Mouse (Mus musculus) bone marrow macrophage, adult 2 months (primary cell): ENCODE results near the gene Trim62.

Experiments used
- CTCF ChIP-seq: IDR thresholded peaks from 2 replicates; pipeline ENCODE4 v1.5.1; 2012; ENCODE audit warnings: low read depth, mild to moderate bottlenecking, low read length, moderate library complexity
- POLR2A ChIP-seq: IDR thresholded peaks from 2 replicates; pipeline ENCODE4 v1.6.1; 2012; ENCODE audit warnings: mild to moderate bottlenecking, low read depth, low read length, borderline replicate concordance

DNA sequence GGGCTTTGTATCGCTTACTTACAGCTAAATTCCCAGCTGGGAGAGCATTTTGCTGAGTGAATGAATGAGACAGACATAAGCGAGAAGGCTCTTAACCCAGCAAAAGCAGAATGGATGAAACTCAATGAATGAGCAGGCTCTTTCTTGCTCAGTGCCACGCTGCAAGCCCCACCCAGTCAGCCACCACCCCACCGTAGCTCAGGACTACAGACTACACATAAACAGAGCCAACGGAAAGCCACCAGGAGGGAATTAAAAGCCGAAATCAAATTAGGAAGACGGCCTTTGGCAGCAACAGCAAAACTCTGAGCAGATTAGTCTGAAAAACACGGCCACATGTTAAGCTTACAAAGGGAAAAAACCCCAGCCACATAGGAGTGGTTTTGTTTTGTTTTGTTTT, 75.5 kb downstream of the Trim62 start:
- TF ChIP-seq POLR2A = no peak
- TF ChIP-seq CTCF = no peak
